Mouse (Mus musculus): Measurements from ENCODE around the gene Ccser1. TPM values are rescaled to one million over a fixed set of nuclear protein-coding genes. Genes with fewer than 3 reads are reported as not detected.
"Not testable (repeated sequence)": the region's sequence is repeated elsewhere in the genome, so short reads cannot be mapped to it uniquely, and the experiment has no call there.

Ccser1 gene
- polyA plus RNA-seq, 3 experiments from 2014 or later = not detected

GRCm38 (mm10) chr6:61225302-61225701 is 45.2 kb downstream of the Ccser1 start:
- no peak for ATAC-seq

DNA sequence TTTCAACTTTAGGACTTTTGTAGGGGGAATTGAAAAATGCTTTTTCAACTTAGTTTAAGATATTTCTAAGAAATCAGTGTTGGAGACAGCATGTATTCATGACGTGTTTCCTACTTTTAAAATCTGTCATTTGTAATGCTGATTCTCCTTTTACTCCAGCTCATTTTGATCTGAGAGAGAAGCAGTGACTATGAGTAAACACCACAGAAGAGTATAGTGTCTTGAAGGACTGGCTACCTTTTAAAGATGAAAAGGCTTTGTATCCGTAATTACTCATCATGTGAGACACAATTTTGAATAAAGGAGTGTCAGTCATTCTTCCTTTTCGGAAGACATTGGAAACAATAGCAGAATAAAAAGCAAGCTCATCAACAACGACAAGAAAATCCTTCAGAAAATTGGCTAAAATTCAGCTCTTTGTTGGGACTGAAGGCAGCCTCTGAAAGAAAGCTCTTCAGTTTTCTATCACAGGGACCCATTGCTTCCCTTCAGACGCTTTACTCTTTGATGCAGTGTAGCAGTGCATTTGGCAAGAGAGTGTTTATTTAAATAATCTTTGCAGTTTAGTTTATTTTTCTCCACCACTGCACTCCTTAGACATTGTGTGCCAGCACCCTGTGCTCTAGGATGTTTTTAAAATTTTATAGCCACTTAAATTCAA is 50.1 kb downstream of the Ccser1 start:
- no peak for ATAC-seq

- ATAC-seq = no peak
Observed at GRCm38 (mm10) chr6:61233060-61233459, 52.9 kb downstream of the Ccser1 start.

DNA sequence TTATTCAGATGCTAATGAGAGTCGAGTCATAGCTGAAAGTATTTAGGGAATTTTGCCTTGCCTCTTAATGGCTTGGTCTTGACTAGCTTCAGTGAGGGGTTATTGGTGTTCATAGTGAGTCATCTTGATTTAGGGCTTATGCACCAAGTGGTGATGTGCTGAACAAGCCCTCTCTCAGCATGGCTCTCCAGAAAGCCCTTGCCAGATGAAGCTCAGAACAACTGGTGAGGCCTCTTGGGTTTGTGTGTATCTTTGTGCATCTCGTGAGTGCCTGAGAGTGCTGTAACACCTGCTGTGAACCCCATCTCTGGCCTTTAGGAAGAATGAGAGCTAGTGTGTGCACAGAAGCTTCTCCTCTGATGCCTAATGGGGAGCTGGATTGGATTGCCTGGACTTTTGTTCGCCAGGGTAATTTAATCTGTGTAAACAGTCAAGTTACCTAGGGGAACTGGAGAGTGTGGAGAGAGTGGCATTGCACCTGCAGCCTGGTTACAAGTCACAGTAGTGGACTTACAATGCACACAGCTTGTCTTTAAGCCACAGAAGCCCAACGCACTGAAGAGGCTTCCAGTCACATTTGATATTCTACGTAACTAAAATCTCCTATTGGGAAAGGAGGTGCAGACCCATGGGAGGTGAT is 53.5 kb downstream of the Ccser1 start:
- ATAC-seq = no peak

DNA sequence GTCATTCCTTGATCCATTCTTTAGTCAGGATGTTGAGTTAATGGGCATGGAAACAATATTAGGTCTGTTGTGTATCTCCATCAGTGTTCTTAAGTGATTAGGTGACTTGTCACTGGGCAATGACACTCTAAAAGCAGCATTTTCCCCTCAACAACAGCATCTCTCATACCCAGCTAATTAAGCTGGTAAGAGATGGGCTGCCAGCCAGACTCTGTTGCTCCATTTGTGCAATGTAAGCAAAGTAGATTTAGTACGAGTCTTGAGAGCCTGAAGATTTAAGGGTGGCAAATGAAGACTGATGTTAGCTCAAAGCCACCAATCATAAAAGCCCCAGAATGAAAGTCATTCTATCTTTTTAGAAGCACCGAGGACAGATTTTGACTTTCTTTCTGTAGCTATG is 60.5 kb downstream of the Ccser1 start:
- ATAC-seq = no peak

- no peak for ATAC-seq
Observed at GRCm38 (mm10) chr6:61242556-61242955, 62.4 kb downstream of the Ccser1 start.

- ATAC-seq = no peak
Observed at GRCm38 (mm10) chr6:61246523-61246922, 66.4 kb downstream of the Ccser1 start.

DNA sequence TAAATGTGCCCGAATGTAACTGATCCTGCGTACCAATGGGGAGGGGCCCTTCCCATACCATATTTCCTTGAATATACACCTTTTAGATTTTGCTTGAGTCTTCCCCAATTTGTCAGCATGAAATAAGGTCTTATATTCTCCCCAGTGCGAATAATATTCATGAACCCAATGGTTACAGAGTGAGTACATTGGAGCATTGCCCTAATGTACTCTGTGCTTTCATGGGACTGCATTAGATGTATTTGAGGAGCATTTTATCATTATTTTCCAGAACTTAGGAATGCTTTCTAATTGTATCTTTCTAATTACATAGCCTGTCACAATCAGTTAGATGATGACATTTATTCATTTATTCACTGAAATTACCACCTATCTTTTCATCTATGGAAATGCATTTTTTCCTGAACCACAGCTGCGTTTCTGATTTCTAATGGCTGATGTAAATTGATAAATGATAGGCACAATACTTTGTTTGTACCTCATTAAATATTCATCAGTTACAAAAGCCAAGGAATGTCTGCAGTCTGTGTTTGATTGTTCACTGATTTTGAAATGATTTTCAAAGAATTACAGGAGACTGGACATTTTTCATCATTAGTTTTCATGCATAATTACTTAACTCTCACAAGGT is 67.8 kb downstream of the Ccser1 start:
- ATAC-seq = no peak

GRCm38 (mm10) chr6:61248700-61249099 is 68.6 kb downstream of the Ccser1 start:
- ATAC-seq = no peak

- ATAC-seq = no peak
Observed at GRCm38 (mm10) chr6:61251232-61251631, 71.1 kb downstream of the Ccser1 start.

DNA sequence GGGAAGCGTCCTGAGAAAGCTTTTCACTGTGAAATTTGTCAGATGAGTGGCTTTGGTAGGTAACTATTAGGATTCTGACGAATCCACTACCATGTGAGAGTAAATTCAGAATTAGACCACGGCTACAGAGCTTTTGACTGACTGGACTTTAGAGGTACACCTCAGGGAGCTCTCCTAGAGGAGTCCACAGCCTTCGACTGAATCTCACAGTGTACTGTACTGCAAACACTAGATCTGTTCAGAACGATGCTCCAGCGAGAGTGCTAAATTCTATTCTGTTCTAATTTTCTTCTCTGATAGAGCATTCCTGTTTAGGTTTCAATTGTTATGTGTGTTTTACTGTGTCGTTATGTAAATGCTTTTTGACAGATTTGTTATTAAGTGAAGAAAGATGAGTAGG is 72.8 kb downstream of the Ccser1 start:
- ATAC-seq = no peak

GRCm38 (mm10) chr6:61255874-61256273 is 75.8 kb downstream of the Ccser1 start:
- not testable (repeated sequence) for ATAC-seq

- ATAC-seq = no peak
Observed at GRCm38 (mm10) chr6:61258847-61259634, 78.9 kb downstream of the Ccser1 start.

- ATAC-seq = no peak
Observed at GRCm38 (mm10) chr6:61261381-61261780, 81.3 kb downstream of the Ccser1 start.

DNA sequence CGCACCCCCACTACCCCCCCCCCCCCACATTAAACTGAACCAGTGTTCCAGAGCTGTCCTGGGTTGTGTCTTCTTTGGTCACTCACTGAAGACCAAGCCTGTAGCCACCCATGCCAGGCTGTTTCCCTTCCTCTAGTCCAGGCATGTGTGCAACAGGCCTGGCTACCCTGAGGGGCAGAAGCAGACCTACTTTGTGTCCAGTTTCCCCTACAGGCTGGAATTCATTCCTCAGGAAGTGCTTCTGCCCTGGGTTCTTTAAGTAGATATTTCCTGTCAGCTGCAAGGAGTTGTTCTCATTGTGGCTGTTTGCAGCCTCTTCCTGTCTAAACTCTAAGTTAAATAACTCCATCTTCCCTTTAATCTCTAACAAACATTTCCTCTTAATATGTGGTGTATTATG is 82.3 kb downstream of the Ccser1 start:
- no peak for ATAC-seq

- no peak for ATAC-seq
Observed at GRCm38 (mm10) chr6:61263291-61263690, 83.2 kb downstream of the Ccser1 start.

DNA sequence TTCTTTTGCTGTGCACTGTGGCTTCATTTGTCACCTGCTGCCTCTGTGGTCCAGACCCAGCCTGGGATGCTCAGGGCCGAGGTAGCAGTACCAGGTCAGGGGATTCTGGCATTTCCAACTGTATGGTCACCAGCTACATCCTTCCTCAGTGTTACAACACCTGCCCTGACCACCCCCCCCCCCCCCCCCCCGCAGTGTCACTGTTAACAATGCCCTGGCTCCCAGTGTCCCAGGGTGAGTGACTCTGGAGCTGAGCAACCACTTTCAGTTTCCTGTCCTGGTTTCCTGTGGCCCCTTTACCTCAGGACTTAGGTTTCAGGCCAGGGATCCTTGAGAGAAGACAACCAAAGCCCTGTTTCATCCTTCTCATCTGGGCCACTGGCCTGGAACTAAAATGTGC is 90.9 kb downstream of the Ccser1 start:
- no peak for ATAC-seq

GRCm38 (mm10) chr6:61273430-61273829 is 93.3 kb downstream of the Ccser1 start:
- ATAC-seq = no peak

GRCm38 (mm10) chr6:61279506-61279905 is 99.4 kb downstream of the Ccser1 start:
- ATAC-seq = no peak

GRCm38 (mm10) chr6:61292927-61293326 is 112.8 kb downstream of the Ccser1 start:
- ATAC-seq = no peak

- no peak for ATAC-seq
Observed at GRCm38 (mm10) chr6:61295535-61295934, 115.4 kb downstream of the Ccser1 start.

GRCm38 (mm10) chr6:61296188-61297037 is 116.3 kb downstream of the Ccser1 start:
- ATAC-seq = no peak

Data from inflammation-experienced regulatory T-cells, adult 6 months (primary cell).